Comparison of ENCODE assay signal across 23 mouse cellular contexts in genomic region chr13:36576781-36577180, GRCm38 (mm10).
DNase-seq lines count a peak whose midpoint lies in the region; ATAC-seq and TF ChIP-seq lines count a peak whose summit lies in the region.
"Had no signal": no experiment of that assay in that cellular context is flagged by ENCODE, and none has a peak within 500 bp of the region (broad histone marks: within the 10 kb centered on the region; RNA-seq: fewer than 3 reads in every experiment).

No protein-coding gene starts in this region.

- no peaks in the 10 kb centered on the region for H3K36me3 ChIP-seq in heart, embryonic 11.5 days (ENCODE audit: control insufficient read depth, insufficient read depth, low read length)
- H3K36me3 ChIP-seq: hindbrain, embryonic 13.5 days; limb, embryonic 12.5 days; midbrain, embryonic 10.5 days had no signal

- no peak overlapping the region for H3K27ac ChIP-seq in heart, embryonic 11.5 days (ENCODE audit: low read depth, low read length)
- H3K27ac ChIP-seq in olfactory bulb, adult 2 months (ENCODE audit: insufficient read depth, low read depth, low read length): peak overlapping the region; percentile 38; the same call in 1 of the 2 replicates
- H3K27ac ChIP-seq: heart, adult 2 months; hindbrain, embryonic 13.5 days; limb, embryonic 12.5 days had no signal

- 53% methylated on average over 4 of the region's 4 CpGs for WGBS in heart, embryonic 11.5 days (ENCODE audit: insufficient replicate concordance)
- WGBS in olfactory bulb, adult 2 months: 17% methylated on average over 4 of the region's 4 CpGs

- no peak for ATAC-seq in heart, embryonic 11.5 days (replicated peaks; ENCODE audit: insufficient number of reproducible peaks, low FRiP score, low TSS enrichment)
- ATAC-seq: activated CD4-positive, CD25-positive, alpha-beta regulatory T cell, adult 4 months; inflammation-experienced regulatory T-cells, adult 6 months; liver, postnatal 0 days; lung, postnatal 0 days had no signal

- no peak overlapping the region for H3K9ac ChIP-seq in heart, embryonic 11.5 days (ENCODE audit: low read depth, low read length)
- H3K9ac ChIP-seq: hindbrain, embryonic 13.5 days; limb, embryonic 12.5 days; liver, postnatal 0 days had no signal

- H3K4me2 ChIP-seq in heart, embryonic 11.5 days: no peak overlapping the region
- H3K4me2 ChIP-seq: hindbrain, embryonic 13.5 days; limb, embryonic 12.5 days; liver, embryonic 11.5 days had no signal

- no peak overlapping the region for H3K4me3 ChIP-seq in heart, embryonic 11.5 days (ENCODE audit: low read depth, low read length)
- no peak overlapping the region for H3K4me3 ChIP-seq in olfactory bulb, adult 2 months (ENCODE audit: insufficient read depth, low read depth, low read length)
- H3K4me3 ChIP-seq: heart, adult 2 months; hindbrain, embryonic 13.5 days; limb, embryonic 12.5 days; midbrain, embryonic 10.5 days had no signal

- DNase-seq in heart, adult 11 months: peak; percentile 79
- DNase-seq in right cerebral cortex, adult 18-20 months: peak; percentile 71
- no peak for DNase-seq in right cerebral cortex, postnatal 14 days
- DNase-seq in frontal cortex, postnatal 36 days (ENCODE audit: low spot score in 2 of 2): peak; percentile 53 to 58
- no peak for DNase-seq in embryo, embryonic 11 days
- DNase-seq in spleen, adult 12 weeks (ENCODE audit: low spot score): no peak
- DNase-seq: adrenal gland, adult 8-10 months; cerebellum, adult 18-20 months; gastrocnemius, postnatal 14 days; heart, adult 2 months; kidney, adult 18-20 months; layer of hippocampus, postnatal 36 days; liver, postnatal 0 days; thymus, postnatal 14 days had no signal

- TF ChIP-seq POLR2A in olfactory bulb, adult 2 months (IDR thresholded peaks at IDR 0.05; ENCODE audit: insufficient read depth, low read depth, low read length): no peak

- TF ChIP-seq CTCF in olfactory bulb, adult 2 months (IDR thresholded peaks at IDR 0.05; ENCODE audit: insufficient read depth, low read depth, low read length): no peak

- no peaks in the 10 kb centered on the region; the same call in 1 of the 2 replicates for H3K4me1 ChIP-seq in heart, embryonic 11.5 days (ENCODE audit: control insufficient read depth, insufficient read depth, low read length)
- H3K4me1 ChIP-seq in olfactory bulb, adult 2 months (ENCODE audit: control insufficient read depth, insufficient read depth, low read length): peaks cover 18% of the 10 kb centered on the region

- H3K9me3 ChIP-seq in heart, embryonic 11.5 days (replicated peaks; ENCODE audit: control insufficient read depth, low read length): no peaks in the 10 kb centered on the region
- H3K9me3 ChIP-seq: hindbrain, embryonic 13.5 days; limb, embryonic 12.5 days; midbrain, embryonic 10.5 days had no signal

- no peaks in the 10 kb centered on the region for H3K27me3 ChIP-seq in heart, embryonic 11.5 days (ENCODE audit: control insufficient read depth, insufficient read depth, low read length)

Comparison
In these comparisons a context has a peak if more than half of its experiments do, and no peak if none do; other contexts are left out.
1. DNase-seq: peak in heart, adult 11 months (single experiment), right cerebral cortex, adult 18-20 months (single experiment) and frontal cortex, postnatal 36 days (2 of 2); none in right cerebral cortex, postnatal 14 days (single experiment), embryo, embryonic 11 days (single experiment) and spleen, adult 12 weeks (single experiment).